Mouse (Mus musculus): ENCODE results near the gene Cd164l2. TPM values are rescaled to one million over a fixed set of nuclear protein-coding genes. Genes with fewer than 3 reads are reported as not detected.

The Cd164l2 gene
- polyA plus RNA-seq, 1 experiment: 10.9 TPM

GRCm38 (mm10) chr4:133184031-133184897 lies 27.7 kb upstream of the Cd164l2 start:
- H3K4me1 ChIP-seq (ENCODE audit: control insufficient read depth, insufficient read depth, low read length): no peaks in the 10 kb centered on the region
- DNase-seq: no peak
- no peak overlapping the region for H3K4me3 ChIP-seq (replicated peaks; ENCODE audit: insufficient read depth, low read depth, low read length)
- TF ChIP-seq POLR2A (IDR thresholded peaks at IDR 0.05; ENCODE audit: borderline replicate concordance, insufficient read depth, low read length): no peak
- no peak for TF ChIP-seq CTCF (IDR thresholded peaks at IDR 0.05; ENCODE audit: borderline replicate concordance, insufficient read depth, low read depth, low read length)
- 87% methylated on average over 14 of the region's 14 CpGs for WGBS
- no peak overlapping the region for H3K27ac ChIP-seq (ENCODE audit: insufficient read depth, low read length)
- H3K27me3 ChIP-seq (ENCODE audit: control insufficient read depth, insufficient read depth, low read length): no peaks in the 10 kb centered on the region

- Histone ChIP-seq H3K27ac (ENCODE audit: insufficient read depth, low read length) (no peak overlapping the region), H3K4me3 (replicated peaks; ENCODE audit: insufficient read depth, low read depth, low read length) (no peak overlapping the region), H3K27me3 (ENCODE audit: control insufficient read depth, insufficient read depth, low read length) (no peaks in the 10 kb centered on the region), H3K4me1 (ENCODE audit: control insufficient read depth, insufficient read depth, low read length) (no peaks in the 10 kb centered on the region)
- no peak for DNase-seq
- 35% methylated on average over 15 of the region's 15 CpGs for WGBS
- no peak for TF ChIP-seq POLR2A (IDR thresholded peaks at IDR 0.05; ENCODE audit: borderline replicate concordance, insufficient read depth, low read length)
- no peak for TF ChIP-seq CTCF (IDR thresholded peaks at IDR 0.05; ENCODE audit: borderline replicate concordance, insufficient read depth, low read depth, low read length)
Observed at GRCm38 (mm10) chr4:133184898-133185665, 26.8 kb upstream of the Cd164l2 start.

- Histone ChIP-seq H3K4me3 (replicated peaks; ENCODE audit: insufficient read depth, low read depth, low read length) (no peak overlapping the region), H3K27me3 (ENCODE audit: control insufficient read depth, insufficient read depth, low read length) (no peaks in the 10 kb centered on the region), H3K27ac (ENCODE audit: insufficient read depth, low read length) (no peak overlapping the region), H3K4me1 (ENCODE audit: control insufficient read depth, insufficient read depth, low read length) (no peaks in the 10 kb centered on the region)
- no peak for TF ChIP-seq POLR2A (IDR thresholded peaks at IDR 0.05; ENCODE audit: borderline replicate concordance, insufficient read depth, low read length)
- TF ChIP-seq CTCF (IDR thresholded peaks at IDR 0.05; ENCODE audit: borderline replicate concordance, insufficient read depth, low read depth, low read length): no peak
- 83% methylated on average over 8 of the region's 8 CpGs for WGBS
- DNase-seq: no peak
Observed at GRCm38 (mm10) chr4:133185893-133186292, 26.0 kb upstream of the Cd164l2 start.

GRCm38 (mm10) chr4:133186856-133187255 lies 25.1 kb upstream of the Cd164l2 start:
- Histone ChIP-seq H3K4me3 (replicated peaks; ENCODE audit: insufficient read depth, low read depth, low read length) (no peak overlapping the region), H3K4me1 (ENCODE audit: control insufficient read depth, insufficient read depth, low read length) (no peaks in the 10 kb centered on the region), H3K27me3 (ENCODE audit: control insufficient read depth, insufficient read depth, low read length) (no peaks in the 10 kb centered on the region), H3K27ac (ENCODE audit: insufficient read depth, low read length) (no peak overlapping the region)
- 94% methylated on average over 5 of the region's 5 CpGs for WGBS
- no peak for TF ChIP-seq POLR2A (IDR thresholded peaks at IDR 0.05; ENCODE audit: borderline replicate concordance, insufficient read depth, low read length)
- 0 out of 2 replicates have a peak, but pooled peaks have one; percentile 7 for TF ChIP-seq CTCF (IDR thresholded peaks at IDR 0.05; ENCODE audit: borderline replicate concordance, insufficient read depth, low read depth, low read length)
- DNase-seq: no peak

GRCm38 (mm10) chr4:133189396-133189795 lies 22.5 kb upstream of the Cd164l2 start:
- no peaks in the 10 kb centered on the region for H3K4me1 ChIP-seq (ENCODE audit: control insufficient read depth, insufficient read depth, low read length)
- no peaks in the 10 kb centered on the region for H3K27me3 ChIP-seq (ENCODE audit: control insufficient read depth, insufficient read depth, low read length)
- no peak for DNase-seq
- WGBS: 65% methylated on average over 10 of the region's 10 CpGs
- no peak overlapping the region for H3K27ac ChIP-seq (ENCODE audit: insufficient read depth, low read length)
- H3K4me3 ChIP-seq (replicated peaks; ENCODE audit: insufficient read depth, low read depth, low read length): no peak overlapping the region
- TF ChIP-seq CTCF (IDR thresholded peaks at IDR 0.05; ENCODE audit: borderline replicate concordance, insufficient read depth, low read depth, low read length) (no peak), POLR2A (IDR thresholded peaks at IDR 0.05; ENCODE audit: borderline replicate concordance, insufficient read depth, low read length) (no peak)

GRCm38 (mm10) chr4:133194482-133194881 lies 17.4 kb upstream of the Cd164l2 start:
- Histone ChIP-seq H3K27me3 (ENCODE audit: control insufficient read depth, insufficient read depth, low read length) (no peaks in the 10 kb centered on the region), H3K4me3 (replicated peaks; ENCODE audit: insufficient read depth, low read depth, low read length) (no peak overlapping the region)

GRCm38 (mm10) chr4:133195014-133195413 lies 16.9 kb upstream of the Cd164l2 start:
- DNase-seq: no peak
- Histone ChIP-seq H3K27me3 (ENCODE audit: control insufficient read depth, insufficient read depth, low read length) (no peaks in the 10 kb centered on the region), H3K27ac (ENCODE audit: insufficient read depth, low read length) (no peak overlapping the region), H3K4me1 (ENCODE audit: control insufficient read depth, insufficient read depth, low read length) (peaks cover 18% of the 10 kb centered on the region), H3K4me3 (replicated peaks; ENCODE audit: insufficient read depth, low read depth, low read length) (no peak overlapping the region)
- no peak for TF ChIP-seq POLR2A (IDR thresholded peaks at IDR 0.05; ENCODE audit: borderline replicate concordance, insufficient read depth, low read length)
- no peak for TF ChIP-seq CTCF (IDR thresholded peaks at IDR 0.05; ENCODE audit: borderline replicate concordance, insufficient read depth, low read depth, low read length)
- WGBS: 77% methylated on average over 4 of the region's 4 CpGs

More at GRCm38 (mm10) chr4:133194482-133194881, 17.4 kb upstream of the Cd164l2 start:
- Histone ChIP-seq H3K27ac (ENCODE audit: insufficient read depth, low read length) (no peak overlapping the region), H3K4me1 (ENCODE audit: control insufficient read depth, insufficient read depth, low read length) (peaks cover 18% of the 10 kb centered on the region)
- TF ChIP-seq POLR2A (IDR thresholded peaks at IDR 0.05; ENCODE audit: borderline replicate concordance, insufficient read depth, low read length): no peak
- TF ChIP-seq CTCF (IDR thresholded peaks at IDR 0.05; ENCODE audit: borderline replicate concordance, insufficient read depth, low read depth, low read length): no peak
- no peak for DNase-seq
- 85% methylated on average over 11 of the region's 11 CpGs for WGBS

Measured in cerebellum, adult 2 months (tissue).